Mouse (Mus musculus): ENCODE results near the gene Ubac2. TPM values are rescaled to one million over a fixed set of nuclear protein-coding genes. Genes with fewer than 3 reads are reported as not detected.

Ubac2 gene
- total RNA-seq, 2 experiments from 2014 or later = 25.3 to 27.3 TPM

DNA sequence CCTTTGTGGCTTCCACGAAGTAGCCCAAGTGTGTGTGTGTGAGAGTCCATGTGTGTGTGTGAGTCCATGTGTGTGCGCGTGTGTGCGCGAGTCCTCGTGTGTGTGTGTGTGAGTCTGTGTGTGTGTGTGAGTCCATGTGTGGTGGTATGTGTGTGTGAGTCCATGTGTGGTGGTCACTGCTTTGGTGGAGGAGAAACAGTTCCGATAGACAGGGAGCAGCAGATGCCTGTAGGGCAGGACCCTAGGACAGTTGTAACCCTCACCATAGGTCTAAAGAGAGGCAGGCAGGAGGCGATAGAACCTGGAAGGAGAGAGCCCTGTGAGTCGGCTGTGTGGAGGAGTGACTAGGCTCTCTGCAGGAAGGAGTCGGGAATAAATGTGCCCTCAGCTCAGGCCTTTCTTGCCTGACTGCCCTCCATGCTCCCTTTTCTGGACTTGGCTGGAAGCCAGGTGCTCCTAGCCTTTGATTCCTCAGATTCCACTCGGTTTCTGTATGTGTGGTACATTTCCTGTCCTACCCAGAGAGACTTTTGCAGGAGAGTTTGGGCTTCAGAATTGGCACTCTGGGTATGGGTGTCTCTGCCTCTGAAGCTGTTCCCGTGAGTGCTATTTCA, 42.2 kb downstream of the Ubac2 start:
- intact Hi-C loops (cut with DNase I) = no loop called here
- no peak for DNase-seq

- DNase-seq = no peak
- intact Hi-C loops (cut with DNase I) = no loop called here
Measured at GRCm38 (mm10) chr14:121922016-121922415, 43.6 kb downstream of the Ubac2 start.

- no peak for DNase-seq
- intact Hi-C loops (cut with DNase I) = no loop called here
Measured at GRCm38 (mm10) chr14:121922731-121923130, 44.3 kb downstream of the Ubac2 start.

DNA sequence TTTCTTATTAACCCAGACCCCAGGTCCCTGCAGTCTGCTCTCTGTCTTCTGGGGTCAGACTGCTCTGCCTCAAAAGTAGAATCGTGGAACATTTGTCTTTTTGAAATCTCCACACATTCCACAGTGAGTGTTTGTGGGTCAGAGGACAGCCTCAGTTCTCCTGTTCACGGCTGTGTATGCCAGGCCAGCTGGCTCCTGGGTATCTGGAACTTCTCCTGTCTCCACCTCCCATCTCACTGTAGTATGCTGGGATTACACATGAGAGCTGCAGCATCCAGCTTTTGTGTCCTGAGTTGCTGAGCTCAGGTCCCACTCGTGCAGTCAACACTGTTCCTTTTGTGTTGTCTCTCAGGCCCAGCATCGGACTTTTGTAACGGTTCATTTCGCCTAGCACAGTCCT, 46.5 kb downstream of the Ubac2 start:
- no peak for DNase-seq
- intact Hi-C loops (cut with DNase I) = loop anchor here (5.0 kb wide), 1 partner anchor 207 kb away; no protein-coding TSS in a partner anchor

DNA sequence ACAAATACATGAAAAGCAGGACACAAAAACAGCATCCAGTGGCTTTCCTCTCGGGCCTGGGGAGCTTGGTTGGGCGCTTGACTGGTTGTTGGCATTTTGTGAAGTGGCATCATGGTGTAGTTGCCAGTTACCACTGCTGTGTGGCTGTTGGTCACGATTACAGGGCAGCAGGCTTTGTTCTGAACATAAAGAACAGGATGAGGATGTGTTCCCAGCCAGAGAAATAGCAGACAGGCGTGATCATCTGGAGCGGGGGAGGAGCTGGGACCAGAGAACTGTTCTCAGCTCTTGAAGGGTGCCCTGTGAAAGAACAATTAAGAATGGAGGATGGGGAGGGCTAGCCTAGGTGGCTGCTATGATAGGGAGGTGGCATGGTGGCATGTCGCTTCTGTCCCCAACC, 48.5 kb downstream of the Ubac2 start:
- intact Hi-C loops (cut with DNase I) = loop anchor here (5.0 kb wide), 1 partner anchor 205 kb away; no protein-coding TSS in a partner anchor
- no peak for DNase-seq

GRCm38 (mm10) chr14:121927451-121927850, 49.0 kb downstream of the Ubac2 start:
- DNase-seq = no peak
- intact Hi-C loops (cut with DNase I) = loop anchor here (5.0 kb wide), 1 partner anchor 205 kb away; no protein-coding TSS in a partner anchor

GRCm38 (mm10) chr14:121928375-121929137, 50.1 kb downstream of the Ubac2 start:
- DNase-seq = peak in 1 of 2 experiments; percentile 37

GRCm38 (mm10) chr14:121929243-121929951, 51.0 kb downstream of the Ubac2 start:
- intact Hi-C loops (cut with DNase I) = loop anchor here (5.0 kb wide), 1 partner anchor 203 kb away; no protein-coding TSS in a partner anchor
- DNase-seq = no peak

More at GRCm38 (mm10) chr14:121928375-121929137, 50.1 kb downstream of the Ubac2 start:
- intact Hi-C loops (cut with DNase I) = loop anchor here (1.0 to 5.0 kb wide), 2 partner anchors 132 to 204 kb away; no protein-coding TSS in a partner anchor

DNA sequence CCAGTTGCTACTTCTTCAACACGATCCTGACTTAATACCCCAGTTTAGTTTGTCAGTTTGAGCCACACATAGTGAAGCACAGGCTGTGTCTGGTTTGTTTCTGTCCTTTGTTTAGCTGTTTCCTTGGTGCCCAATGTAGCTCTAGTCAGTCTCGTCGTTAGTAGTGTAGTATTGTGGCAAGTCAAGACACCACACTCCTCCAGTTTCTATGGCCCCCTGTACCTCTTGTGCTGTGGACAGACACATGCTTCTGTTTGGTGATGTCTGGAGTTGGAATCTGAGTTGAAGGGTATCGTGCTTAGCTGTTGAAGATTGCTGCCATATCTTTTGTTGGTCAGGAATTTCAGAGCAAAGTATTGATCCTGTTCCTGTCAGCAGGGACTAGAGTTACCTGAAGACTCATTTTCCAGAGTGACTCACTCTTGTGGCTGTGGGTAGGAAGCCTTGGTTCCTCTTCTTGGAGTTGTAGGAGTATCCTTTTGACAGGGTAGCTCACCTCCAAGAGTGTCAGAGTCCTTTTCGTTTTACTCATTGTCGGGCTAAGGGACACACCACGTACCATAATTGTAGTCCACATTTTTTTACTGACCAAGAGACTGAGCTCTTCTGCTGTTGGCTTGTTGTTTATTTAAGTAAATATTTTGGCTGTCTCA, 52.4 kb downstream of the Ubac2 start:
- intact Hi-C loops (cut with DNase I) = no loop called here
- no peak for DNase-seq

DNA sequence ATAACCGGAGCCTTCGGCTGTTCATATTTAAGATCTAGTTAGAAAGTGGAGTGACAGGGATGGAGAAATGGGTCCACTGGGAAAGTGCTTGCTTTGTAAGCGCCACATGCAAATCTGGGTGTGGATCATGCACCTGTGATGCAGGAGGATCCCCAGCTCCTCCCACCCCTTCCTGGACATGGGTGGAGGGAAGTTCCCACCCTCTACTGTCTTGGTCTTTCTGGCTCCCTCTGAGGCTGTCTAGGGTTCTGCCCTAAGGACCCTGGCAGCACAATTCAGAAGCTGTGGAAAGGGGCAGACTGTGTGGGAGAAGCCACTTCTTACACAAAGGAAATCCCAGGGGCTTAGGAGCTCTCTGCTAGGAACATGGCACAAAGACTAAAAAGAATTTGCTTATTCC, 53.2 kb downstream of the Ubac2 start:
- intact Hi-C loops (cut with DNase I) = no loop called here
- no peak for DNase-seq

DNA sequence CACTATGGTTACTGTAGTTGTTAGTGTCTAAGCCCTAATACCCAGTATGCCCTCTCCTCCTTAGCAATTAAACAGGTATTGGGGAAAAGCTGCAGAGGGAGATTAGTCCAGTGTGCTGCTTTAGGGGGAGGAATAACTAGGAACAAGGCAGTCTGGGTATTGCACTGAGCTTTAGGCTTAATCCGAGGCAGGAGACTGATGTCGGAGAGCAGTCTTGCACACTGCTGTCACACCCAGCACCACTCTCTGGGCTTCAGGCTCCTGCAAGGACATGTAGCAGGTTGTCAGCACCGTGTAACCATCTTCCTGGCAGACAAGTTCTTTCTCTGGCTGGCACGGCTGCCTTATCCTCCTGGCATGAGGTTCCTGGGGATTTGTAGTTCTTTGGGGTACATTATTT, 53.8 kb downstream of the Ubac2 start:
- DNase-seq = no peak
- intact Hi-C loops (cut with DNase I) = no loop called here

GRCm38 (mm10) chr14:121933906-121934596, 55.6 kb downstream of the Ubac2 start:
- DNase-seq = no peak
- intact Hi-C loops (cut with DNase I) = no loop called here

GRCm38 (mm10) chr14:121934597-121934946, 56.2 kb downstream of the Ubac2 start:
- no peak for DNase-seq
- intact Hi-C loops (cut with DNase I) = no loop called here

DNA sequence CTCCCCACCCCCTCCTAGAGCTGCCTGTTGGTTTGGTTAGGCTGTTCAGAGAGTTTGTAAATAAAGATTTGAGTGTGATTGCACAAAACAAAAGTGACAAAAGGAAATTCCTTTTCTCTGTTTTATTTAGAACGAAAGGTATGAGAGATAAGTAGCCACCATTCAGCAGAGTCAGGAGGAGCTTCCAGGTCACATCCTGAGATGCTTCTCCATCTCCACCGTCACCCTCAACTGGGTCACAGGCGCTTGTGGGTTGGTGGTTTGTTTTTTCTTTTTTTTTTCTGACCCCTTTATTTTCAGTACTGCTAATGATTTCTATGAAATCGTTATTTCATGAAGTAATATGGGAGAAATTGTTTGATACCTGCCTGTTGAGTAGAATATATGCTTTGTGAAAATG, 57.9 kb downstream of the Ubac2 start:
- intact Hi-C loops (cut with DNase I) = no loop called here
- DNase-seq = no peak

GRCm38 (mm10) chr14:121936856-121937255, 58.4 kb downstream of the Ubac2 start:
- no peak for DNase-seq
- intact Hi-C loops (cut with DNase I) = no loop called here

DNA sequence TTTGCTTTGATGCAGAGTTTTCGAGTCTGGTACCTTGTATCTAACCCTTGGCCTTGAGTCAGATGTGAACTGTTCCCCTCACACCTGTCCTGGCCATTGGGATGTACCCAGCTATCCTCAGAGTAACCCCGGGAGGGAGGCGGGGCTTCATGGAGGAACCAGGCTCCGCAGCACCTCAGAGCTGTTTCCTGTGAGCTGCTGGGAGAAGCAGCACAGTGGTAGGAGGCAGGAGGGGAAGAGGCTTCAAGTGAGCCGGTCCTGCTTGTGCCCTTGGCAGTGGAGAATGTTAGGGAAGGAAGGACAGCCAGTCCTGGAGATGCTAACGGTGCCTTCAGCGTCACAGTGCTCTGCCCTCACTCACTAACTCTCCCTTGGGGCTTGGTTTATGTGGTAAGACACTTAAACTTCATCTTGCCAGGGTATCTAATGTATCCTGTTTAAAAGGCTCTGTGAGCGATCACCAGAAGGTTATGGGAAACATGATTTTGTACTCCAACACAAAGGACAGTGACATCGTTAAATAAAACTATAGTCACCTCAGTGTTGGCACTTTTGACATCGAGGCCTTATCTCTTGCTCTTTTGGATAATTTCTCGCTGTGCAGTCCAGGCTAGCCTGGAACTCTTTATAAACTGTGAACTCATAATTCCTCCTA, 59.3 kb downstream of the Ubac2 start:
- intact Hi-C loops (cut with DNase I) = no loop called here
- no peak for DNase-seq

- DNase-seq = no peak
- intact Hi-C loops (cut with DNase I) = no loop called here
Measured at GRCm38 (mm10) chr14:121938256-121939191, 60.1 kb downstream of the Ubac2 start.

GRCm38 (mm10) chr14:121939582-121939981, 61.2 kb downstream of the Ubac2 start:
- intact Hi-C loops (cut with DNase I) = no loop called here
- no peak for DNase-seq

DNA sequence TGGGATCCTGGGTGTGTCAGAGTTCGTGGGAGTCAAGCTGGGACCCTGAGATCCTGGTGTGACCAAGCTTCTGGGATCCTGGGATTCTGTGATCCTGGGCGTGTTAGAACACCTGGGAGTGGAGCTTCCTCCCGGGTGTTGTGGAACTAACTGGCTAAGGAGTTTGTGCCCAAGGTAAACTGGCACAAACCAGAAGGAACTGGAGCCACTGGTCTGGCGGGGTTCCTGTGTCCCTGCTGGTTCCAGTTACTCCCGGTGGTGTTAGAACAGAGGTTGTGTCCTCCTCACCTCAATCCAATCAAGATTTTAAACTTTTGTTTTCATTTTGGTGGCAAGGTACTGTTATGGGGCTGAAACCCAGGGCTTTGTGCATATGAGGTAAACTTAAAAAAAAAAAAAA, 67.7 kb downstream of the Ubac2 start:
- intact Hi-C loops (cut with DNase I) = no loop called here
- no peak for DNase-seq
